Comparison of ENCODE assay signal across 7 mouse cellular contexts in genomic region chr9:111460201-111460814, GRCm38 (mm10). TPM values are rescaled to one million over a fixed set of nuclear protein-coding genes. Genes with fewer than 3 reads are reported as not detected.
A peak's percentile ranks its signal among the peaks of the same experiment; 100 is the strongest.
DNase-seq lines count a peak whose midpoint lies in the region; ATAC-seq and TF ChIP-seq lines count a peak whose summit lies in the region.

No protein-coding gene starts in this region.

- H3K4me3 ChIP-seq in forebrain, embryonic 12.5 days (replicated peaks) = no peak overlapping the region
- H3K4me3 ChIP-seq in kidney, embryonic 16.5 days (ENCODE audit: low read length) = no peak overlapping the region
- H3K4me3 ChIP-seq in midbrain, embryonic 15.5 days = no peak overlapping the region

- H3K4me2 ChIP-seq in forebrain, embryonic 12.5 days = no peak overlapping the region
- no peak overlapping the region for H3K4me2 ChIP-seq in kidney, embryonic 16.5 days (replicated peaks; ENCODE audit: low read depth, low read length)
- H3K4me2 ChIP-seq in midbrain, embryonic 15.5 days = no peak overlapping the region

- H3K4me1 ChIP-seq in forebrain, embryonic 12.5 days = peaks cover 12% of the 10 kb centered on the region
- peaks cover 20% of the 10 kb centered on the region for H3K4me1 ChIP-seq in kidney, embryonic 16.5 days (ENCODE audit: insufficient read depth, low read length)
- H3K4me1 ChIP-seq in midbrain, embryonic 15.5 days = peaks cover 21% of the 10 kb centered on the region

- ATAC-seq in forebrain, embryonic 12.5 days (ENCODE audit: low FRiP score) = peak; percentile 88
- peak; percentile 94 for ATAC-seq in kidney, embryonic 16.5 days (ENCODE audit: low FRiP score, low TSS enrichment)
- peak; percentile 85 for ATAC-seq in midbrain, embryonic 15.5 days (replicated peaks)

- no peak for TF ChIP-seq POLR2A in brain, embryonic 14.5 days (IDR thresholded peaks at IDR 0.05; ENCODE audit: borderline replicate concordance, extremely low read depth, insufficient read depth, insufficient read length, poor library complexity, severe bottlenecking)

- no peak overlapping the region for H3K9ac ChIP-seq in forebrain, embryonic 12.5 days
- no peak overlapping the region for H3K9ac ChIP-seq in kidney, embryonic 16.5 days (replicated peaks; ENCODE audit: low read length)
- H3K9ac ChIP-seq in midbrain, embryonic 15.5 days = no peak overlapping the region

- no peaks in the 10 kb centered on the region for H3K9me3 ChIP-seq in forebrain, embryonic 12.5 days
- no peaks in the 10 kb centered on the region for H3K9me3 ChIP-seq in kidney, embryonic 16.5 days (ENCODE audit: low read length)
- H3K9me3 ChIP-seq in midbrain, embryonic 15.5 days = no peaks in the 10 kb centered on the region

- H3K27me3 ChIP-seq in forebrain, embryonic 12.5 days = peaks cover 6% of the 10 kb centered on the region; the same call in 1 of the 2 replicates
- H3K27me3 ChIP-seq in kidney, embryonic 16.5 days (ENCODE audit: insufficient read depth, low read length) = no peaks in the 10 kb centered on the region
- no peaks in the 10 kb centered on the region for H3K27me3 ChIP-seq in midbrain, embryonic 15.5 days (replicated peaks)

- DNase-seq in brain, embryonic 14.5 days (ENCODE audit: low read depth) = peak; percentile 71
- DNase-seq in ovary, postnatal 14 days (ENCODE audit: low spot score) = no peak
- DNase-seq in frontal cortex, postnatal 14 days (ENCODE audit: low spot score in 2 of 2) = no peak
- DNase-seq in cerebellum, postnatal 25 days = no peak

- H3K36me3 ChIP-seq in forebrain, embryonic 12.5 days (replicated peaks) = no peaks in the 10 kb centered on the region
- H3K36me3 ChIP-seq in kidney, embryonic 16.5 days (ENCODE audit: insufficient read depth, low read length) = no peaks in the 10 kb centered on the region
- H3K36me3 ChIP-seq in midbrain, embryonic 15.5 days (replicated peaks) = no peaks in the 10 kb centered on the region

- no peak overlapping the region for H3K27ac ChIP-seq in forebrain, embryonic 12.5 days
- H3K27ac ChIP-seq in kidney, embryonic 16.5 days (ENCODE audit: low read length) = peak overlapping the region; percentile 73
- H3K27ac ChIP-seq in midbrain, embryonic 15.5 days = no peak overlapping the region

- 19% methylated on average over 6 of the region's 6 CpGs for WGBS in forebrain, embryonic 12.5 days
- WGBS in kidney, embryonic 16.5 days = 23% methylated on average over 6 of the region's 6 CpGs
- 21% methylated on average over 6 of the region's 6 CpGs for WGBS in midbrain, embryonic 15.5 days

- no peak for TF ChIP-seq CTCF in brain, embryonic 14.5 days (IDR thresholded peaks at IDR 0.05; ENCODE audit: borderline replicate concordance, extremely low read depth, insufficient read depth, insufficient read length)

RNA-seq across cellular contexts. Expression of gene Dclk3, which starts 21.4 kb away (rescaled TPM):
- polyA plus RNA-seq in brain, embryonic 14.5 days (2012; rRNA removed) = 3.0 and 4.2 TPM in 2 replicates
- 0.91 and 1.1 TPM in 2 replicates for polyA plus RNA-seq in forebrain, embryonic 12.5 days (2016; fragmentation: Nextera tagmentation; extraction: Ambion mirVana)
- 5.4 and 6.0 TPM in 2 replicates for polyA plus RNA-seq in kidney, embryonic 16.5 days (2015; fragmentation: Nextera tagmentation; extraction: Ambion mirVana)
- 5.9 and 6.8 TPM in 2 replicates for polyA plus RNA-seq in midbrain, embryonic 15.5 days (2015; fragmentation: Nextera tagmentation; extraction: Ambion mirVana)
